Mouse (Mus musculus) brown adipose tissue, adult 24 weeks (tissue): ENCODE data around the gene Lrp1. TPM values are rescaled to one million over a fixed set of nuclear protein-coding genes. Genes with fewer than 3 reads are reported as not detected.

Experiments used
- H3K27ac ChIP-seq: fragments of 200-500 bp; replicated peaks from 2 replicates; pipeline ENCODE4 v1.5.1; 2012; ENCODE audit warnings: low read depth, mild to moderate bottlenecking, low read length
- H3K4me1 ChIP-seq: fragments of 200-500 bp; 2 replicates; pipeline ENCODE4 v1.6.1; 2012; ENCODE audit warnings: low read length, mixed read lengths; ENCODE audit not compliant: control insufficient read depth, insufficient read depth, insufficient read length
- H3K4me3 ChIP-seq: fragments of 200-500 bp; 2 replicates; pipeline ENCODE4 v1.5.1; 2012; ENCODE audit warnings: low read depth, mild to moderate bottlenecking, low read length, moderate library complexity; ENCODE audit not compliant: insufficient read depth
- polyA plus RNA-seq: library from polyadenylated mRNA; stranded (reverse); fragments of >200 nt; gene quantifications from 2 replicates; pipeline ENCODE4 v1.2.4, GENCODE M21; 2012; ENCODE audit not compliant: missing spikeins, insufficient read depth, insufficient read length

The Lrp1 gene
- polyA plus RNA-seq: 43.8 and 47.2 TPM in 2 replicates

- Histone ChIP-seq H3K4me1 (peaks cover 22% of the 10 kb centered on the region), H3K27ac (peak within 1 kb of the TSS; percentile 87), H3K4me3 (peak within 1 kb of the TSS; percentile 85)
Measured at GRCm38 (mm10) chr10:127620406-127621190, at the start of gene Lrp1. Gene Lrp1 (minus strand): TSS chr10:127621148.

GRCm38 (mm10) chr10:127670185-127670584 lies 49.2 kb upstream of the Lrp1 start:
- no peak overlapping the region for H3K27ac ChIP-seq
- no peak overlapping the region for H3K4me3 ChIP-seq
- peaks cover 3% of the 10 kb centered on the region for H3K4me1 ChIP-seq

GRCm38 (mm10) chr10:127669170-127669569 lies 48.2 kb upstream of the Lrp1 start:
- peak overlapping the region; percentile 100 for H3K27ac ChIP-seq
- H3K4me3 ChIP-seq: 0 out of 2 replicates have a peak overlapping the region, but pooled peaks have one; percentile 64
- H3K4me1 ChIP-seq: peaks cover 3% of the 10 kb centered on the region

GRCm38 (mm10) chr10:127668093-127669050 lies 47.4 kb upstream of the Lrp1 start, which contains the start of gene Nab2:
Gene Nab2 (minus strand): TSS chr10:127668568.
- Histone ChIP-seq H3K4me1 (peaks cover 3% of the 10 kb centered on the region), H3K4me3 (peak within 1 kb of the TSS; percentile 64), H3K27ac (peak within 1 kb of the TSS; percentile 100)

- H3K4me1 ChIP-seq: peaks cover 6% of the 10 kb centered on the region
- H3K27ac ChIP-seq: peak overlapping the region; percentile 99
- peak overlapping the region; percentile 64 for H3K4me3 ChIP-seq
Measured at GRCm38 (mm10) chr10:127667269-127668092, 46.5 kb upstream of the Lrp1 start.

- H3K4me1 ChIP-seq: peaks cover 7% of the 10 kb centered on the region
- peak within 1 kb of the TSS; percentile 99 for H3K27ac ChIP-seq
- peak within 1 kb of the TSS; percentile 84 for H3K4me3 ChIP-seq
Measured at GRCm38 (mm10) chr10:127666501-127667268, 45.7 kb upstream of the Lrp1 start, which contains the start of gene Nemp1. Gene Nemp1 (plus strand): TSS chr10:127666901.

GRCm38 (mm10) chr10:127665366-127666181 lies 44.6 kb upstream of the Lrp1 start:
- Histone ChIP-seq H3K4me3 (peak overlapping the region; percentile 84), H3K27ac (peak overlapping the region; percentile 89), H3K4me1 (peaks cover 12% of the 10 kb centered on the region)

- Histone ChIP-seq H3K27ac (peak overlapping the region; percentile 89; the same call in 1 of the 2 replicates), H3K4me3 (peak overlapping the region; percentile 84), H3K4me1 (peaks cover 12% of the 10 kb centered on the region)
Measured at GRCm38 (mm10) chr10:127664891-127665290, 43.9 kb upstream of the Lrp1 start.

GRCm38 (mm10) chr10:127664166-127664565 lies 43.2 kb upstream of the Lrp1 start:
- Histone ChIP-seq H3K4me1 (peaks cover 12% of the 10 kb centered on the region), H3K4me3 (peak overlapping the region; percentile 14; the same call in 1 of the 2 replicates), H3K27ac (no peak overlapping the region)

GRCm38 (mm10) chr10:127663590-127663989 lies 42.6 kb upstream of the Lrp1 start:
- Histone ChIP-seq H3K27ac (no peak overlapping the region), H3K4me1 (peaks cover 9% of the 10 kb centered on the region; the same call in 1 of the 2 replicates), H3K4me3 (no peak overlapping the region)

- peak overlapping the region; percentile 67; the same call in 1 of the 2 replicates for H3K27ac ChIP-seq
- H3K4me3 ChIP-seq: 0 out of 2 replicates have a peak overlapping the region, but pooled peaks have one; percentile 1
- H3K4me1 ChIP-seq: peaks cover 9% of the 10 kb centered on the region; the same call in 1 of the 2 replicates
Measured at GRCm38 (mm10) chr10:127662666-127663253, 41.8 kb upstream of the Lrp1 start.

- H3K4me3 ChIP-seq: peak overlapping the region; percentile 8
- peaks cover 9% of the 10 kb centered on the region; the same call in 1 of the 2 replicates for H3K4me1 ChIP-seq
- peak overlapping the region; percentile 67 for H3K27ac ChIP-seq
Measured at GRCm38 (mm10) chr10:127661915-127662663, 41.1 kb upstream of the Lrp1 start.
